Mouse (Mus musculus) midbrain, embryonic 10.5 days (tissue): Measurements from ENCODE around the gene Krtap3-1. TPM values are rescaled to one million over a fixed set of nuclear protein-coding genes. Genes with fewer than 3 reads are reported as not detected.
A peak's percentile ranks its signal among the peaks of the same experiment; 100 is the strongest.
"Not testable (repeated sequence)": the region's sequence is repeated elsewhere in the genome, so short reads cannot be mapped to it uniquely, and the experiment has no call there.

ENCODE experiments used
- DNase-seq: peaks from one replicate; pipeline ENCODE4 v3.0.0-alpha.2; 2017; ENCODE audit warnings: low spot score
- H3K27ac ChIP-seq: fragments of 300-500 bp; sonication (generic); replicated peaks from 2 replicates; pipeline ENCODE4 v1.5.1; 2016; ENCODE audit warnings: mild to moderate bottlenecking
- H3K27me3 ChIP-seq: fragments of 300-500 bp; sonication (generic); 2 replicates; pipeline ENCODE4 v1.6.1; 2016; ENCODE audit warnings: low read depth, mild to moderate bottlenecking; ENCODE audit not compliant: poor library complexity, severe bottlenecking
- H3K36me3 ChIP-seq: fragments of 300-500 bp; sonication (generic); 2 replicates; pipeline ENCODE4 v1.6.1; 2016; ENCODE audit warnings: mild to moderate bottlenecking, moderate library complexity
- H3K4me1 ChIP-seq: fragments of 300-500 bp; sonication (generic); 2 replicates; pipeline ENCODE4 v1.6.1; 2016
- H3K4me3 ChIP-seq: fragments of 300-500 bp; sonication (generic); 2 replicates; pipeline ENCODE4 v1.5.1; 2016; ENCODE audit warnings: mild to moderate bottlenecking, moderate library complexity
- H3K9me3 ChIP-seq: fragments of 300-500 bp; sonication (generic); replicated peaks from 2 replicates; pipeline ENCODE4 v1.6.1; 2016; ENCODE audit warnings: mild to moderate bottlenecking
- WGBS: fragments of 180-500 bp; shearing (Covaris S2); methylation state at CpG from one replicate; pipeline ENCODE4 v1.1.7; 2016; 5-methylcytosine and 5-hydroxymethylcytosine counted together
- polyA plus RNA-seq: library from polyadenylated mRNA; unstranded; fragments of >200 nt; fragmentation: Nextera tagmentation; extraction: Ambion mirVana; gene quantifications from 2 replicates; pipeline ENCODE4 v1.2.1, GENCODE M21; 2016

Gene Krtap3-1
- polyA plus RNA-seq, result not detected in 2 replicates

- Histone ChIP-seq H3K27ac (no peak within 1 kb of the TSS), H3K36me3 (no peaks in the 10 kb centered on the region), H3K4me3 (no peak within 1 kb of the TSS), H3K4me1 (no peaks in the 10 kb centered on the region), H3K27me3 (no peaks in the 10 kb centered on the region), H3K9me3 (no peaks in the 10 kb centered on the region)
- DNase-seq, result no peak
- WGBS, result 93% methylated on average over 7 of the region's 7 CpGs
Observed at GRCm38 (mm10) chr11:99566530-99566929, at the start of gene Krtap3-1. Gene Krtap3-1 (minus strand): TSS chr11:99566630.

GRCm38 (mm10) chr11:99614796-99615363, 48.5 kb upstream of the Krtap3-1 start, which contains the start of gene Krtap2-4:
Gene Krtap2-4 (minus strand): TSS chr11:99614846.
- Histone ChIP-seq H3K27ac (no peak within 1 kb of the TSS), H3K4me1 (no peaks in the 10 kb centered on the region), H3K4me3 (no peak within 1 kb of the TSS), H3K27me3 (no peaks in the 10 kb centered on the region), H3K9me3 (no peaks in the 10 kb centered on the region), H3K36me3 (no peaks in the 10 kb centered on the region)
- DNase-seq, result no peak
- WGBS, result 76% methylated on average over 3 of the region's 3 CpGs

GRCm38 (mm10) chr11:99610089-99610488, 43.7 kb upstream of the Krtap3-1 start, which contains the start of gene Gm11937:
Gene Gm11937 (minus strand): TSS chr11:99610189.
- WGBS, result 81% methylated on average over 2 of the region's 2 CpGs
- not testable (repeated sequence) for H3K4me1 ChIP-seq, H3K9me3 ChIP-seq, H3K27ac ChIP-seq, DNase-seq, H3K4me3 ChIP-seq, H3K27me3 ChIP-seq, H3K36me3 ChIP-seq

GRCm38 (mm10) chr11:99609126-99609525, 42.7 kb upstream of the Krtap3-1 start:
- no peak overlapping the region for H3K27ac ChIP-seq
- 79% methylated on average over 1 of the region's 1 CpGs for WGBS
- no peaks in the 10 kb centered on the region for H3K27me3 ChIP-seq
- H3K4me1 ChIP-seq, result no peaks in the 10 kb centered on the region
- H3K4me3 ChIP-seq, result no peak overlapping the region
- H3K36me3 ChIP-seq, result no peaks in the 10 kb centered on the region
- no peaks in the 10 kb centered on the region for H3K9me3 ChIP-seq
- DNase-seq, result no peak

- H3K36me3 ChIP-seq, H3K27me3 ChIP-seq, H3K9me3 ChIP-seq, H3K27ac ChIP-seq, DNase-seq, H3K4me3 ChIP-seq, H3K4me1 ChIP-seq: not testable (repeated sequence)
- 76% methylated on average over 1 of the region's 1 CpGs for WGBS
Observed at GRCm38 (mm10) chr11:99603208-99603607, 36.8 kb upstream of the Krtap3-1 start, which contains the start of gene Gm11938. Gene Gm11938 (minus strand): TSS chr11:99603308.

- WGBS, result 87% methylated on average over 6 of the region's 6 CpGs
- not testable (repeated sequence) for H3K36me3 ChIP-seq, H3K27me3 ChIP-seq, H3K9me3 ChIP-seq, H3K4me1 ChIP-seq, H3K27ac ChIP-seq, DNase-seq, H3K4me3 ChIP-seq
Observed at GRCm38 (mm10) chr11:99597742-99598141, 31.3 kb upstream of the Krtap3-1 start, which contains the start of gene Krtap9-3. Gene Krtap9-3 (minus strand): TSS chr11:99598105.

- no peak for DNase-seq
Observed at GRCm38 (mm10) chr11:99590981-99591380, 24.6 kb upstream of the Krtap3-1 start, which contains the start of gene Krtap1-3. Gene Krtap1-3 (minus strand): TSS chr11:99591339.

GRCm38 (mm10) chr11:99585096-99585495, 18.7 kb upstream of the Krtap3-1 start:
- Histone ChIP-seq H3K4me3 (no peak overlapping the region), H3K36me3 (no peaks in the 10 kb centered on the region), H3K4me1 (no peaks in the 10 kb centered on the region), H3K27ac (no peak overlapping the region), H3K9me3 (no peaks in the 10 kb centered on the region), H3K27me3 (no peaks in the 10 kb centered on the region)
- no peak for DNase-seq
- WGBS, result 93% methylated on average over 7 of the region's 7 CpGs

More at GRCm38 (mm10) chr11:99590981-99591380, 24.6 kb upstream of the Krtap3-1 start, which contains the start of gene Krtap1-3:
- Histone ChIP-seq H3K9me3 (no peaks in the 10 kb centered on the region), H3K27me3 (no peaks in the 10 kb centered on the region), H3K4me1 (no peaks in the 10 kb centered on the region), H3K4me3 (no peak within 1 kb of the TSS), H3K27ac (no peak within 1 kb of the TSS), H3K36me3 (no peaks in the 10 kb centered on the region)
- WGBS, result 86% methylated on average over 6 of the region's 6 CpGs

GRCm38 (mm10) chr11:99583245-99583704, 16.8 kb upstream of the Krtap3-1 start, which contains the start of gene Krtap1-4:
Gene Krtap1-4 (minus strand): TSS chr11:99583654.
- H3K4me3 ChIP-seq, result no peak within 1 kb of the TSS
- WGBS, result 87% methylated on average over 5 of the region's 5 CpGs

GRCm38 (mm10) chr11:99581564-99581963, 15.1 kb upstream of the Krtap3-1 start:
- Histone ChIP-seq H3K9me3 (no peaks in the 10 kb centered on the region), H3K27ac (no peak overlapping the region), H3K4me1 (no peaks in the 10 kb centered on the region), H3K4me3 (no peak overlapping the region), H3K27me3 (no peaks in the 10 kb centered on the region), H3K36me3 (no peaks in the 10 kb centered on the region)
- DNase-seq, result no peak
- WGBS, result 90% methylated on average over 6 of the region's 6 CpGs

More at GRCm38 (mm10) chr11:99583245-99583704, 16.8 kb upstream of the Krtap3-1 start, which contains the start of gene Krtap1-4:
- Histone ChIP-seq H3K27me3 (no peaks in the 10 kb centered on the region), H3K4me1 (no peaks in the 10 kb centered on the region), H3K36me3 (no peaks in the 10 kb centered on the region), H3K27ac (no peak within 1 kb of the TSS), H3K9me3 (no peaks in the 10 kb centered on the region)
- DNase-seq, result no peak

GRCm38 (mm10) chr11:99581051-99581450, 14.6 kb upstream of the Krtap3-1 start:
- no peak overlapping the region for H3K27ac ChIP-seq
- no peak for DNase-seq
- WGBS, result 93% methylated on average over 5 of the region's 5 CpGs
- no peak overlapping the region for H3K4me3 ChIP-seq
- H3K4me1 ChIP-seq, result no peaks in the 10 kb centered on the region
- no peaks in the 10 kb centered on the region for H3K9me3 ChIP-seq
- H3K36me3 ChIP-seq, result no peaks in the 10 kb centered on the region
- H3K27me3 ChIP-seq, result no peaks in the 10 kb centered on the region

GRCm38 (mm10) chr11:99580636-99581035, 14.2 kb upstream of the Krtap3-1 start, which contains the start of gene Krtap1-5:
Gene Krtap1-5 (minus strand): TSS chr11:99581016.
- 83% methylated on average over 6 of the region's 6 CpGs for WGBS
- no peak within 1 kb of the TSS for H3K4me3 ChIP-seq

GRCm38 (mm10) chr11:99574106-99574505, 7.7 kb upstream of the Krtap3-1 start:
- DNase-seq, result peak; percentile 83
- peaks cover 15% of the 10 kb centered on the region for H3K4me1 ChIP-seq
- no peaks in the 10 kb centered on the region for H3K27me3 ChIP-seq
- 5% methylated on average over 7 of the region's 7 CpGs for WGBS
- peak overlapping the region; percentile 12; the same call in 1 of the 2 replicates for H3K4me3 ChIP-seq
- H3K27ac ChIP-seq, result no peak overlapping the region
- H3K36me3 ChIP-seq, result no peaks in the 10 kb centered on the region
- no peaks in the 10 kb centered on the region for H3K9me3 ChIP-seq

More at GRCm38 (mm10) chr11:99580636-99581035, 14.2 kb upstream of the Krtap3-1 start, which contains the start of gene Krtap1-5:
- H3K27ac ChIP-seq, result no peak within 1 kb of the TSS
- no peaks in the 10 kb centered on the region for H3K36me3 ChIP-seq
- H3K4me1 ChIP-seq, result no peaks in the 10 kb centered on the region
- no peaks in the 10 kb centered on the region for H3K9me3 ChIP-seq
- no peaks in the 10 kb centered on the region for H3K27me3 ChIP-seq
- DNase-seq, result no peak
